Mouse (Mus musculus) thymus, adult 2 months (tissue): Measurements from ENCODE around the gene Gm5129. TPM values are rescaled to one million over a fixed set of nuclear protein-coding genes. Genes with fewer than 3 reads are reported as not detected.

ENCODE experiments used
- DNase-seq: peaks from one replicate; pipeline ENCODE4 v3.0.0; 2021
- H3K27ac ChIP-seq: fragments of 200-500 bp; 2 replicates; pipeline ENCODE4 v1.5.1; 2012; ENCODE audit warnings: low read length, control low read depth; ENCODE audit not compliant: control insufficient read depth, insufficient read depth
- H3K27me3 ChIP-seq: fragments of 200-500 bp; 2 replicates; pipeline ENCODE4 v1.6.1; 2012; ENCODE audit warnings: mild to moderate bottlenecking, low read length, moderate library complexity, mixed read lengths; ENCODE audit not compliant: control insufficient read depth, insufficient read depth
- H3K36me3 ChIP-seq: fragments of 200-500 bp; 2 replicates; pipeline ENCODE4 v1.6.1; 2012; ENCODE audit warnings: mild to moderate bottlenecking, low read length, moderate library complexity; ENCODE audit not compliant: control insufficient read depth, insufficient read depth
- H3K4me1 ChIP-seq: fragments of 200-500 bp; replicated peaks from 2 replicates; pipeline ENCODE4 v1.6.1; 2012; ENCODE audit warnings: low read length; ENCODE audit not compliant: control insufficient read depth, insufficient read depth
- H3K4me3 ChIP-seq: fragments of 200-500 bp; 2 replicates; pipeline ENCODE4 v1.5.1; 2012; ENCODE audit warnings: mild to moderate bottlenecking, low read length, control low read depth, moderate library complexity; ENCODE audit not compliant: control insufficient read depth, insufficient read depth
- CTCF ChIP-seq: fragments of 200-500 bp; IDR thresholded peaks from 2 replicates; pipeline ENCODE4 v1.5.1; 2012; ENCODE audit warnings: mild to moderate bottlenecking, control low read depth, low read length, moderate library complexity, borderline replicate concordance; ENCODE audit not compliant: control insufficient read depth, poor library complexity, insufficient read depth; ENCODE audit errors: extremely low read depth
- POLR2A ChIP-seq: fragments of 200-500 bp; IDR thresholded peaks from 2 replicates; pipeline ENCODE4 v1.6.1; 2012; ENCODE audit warnings: mild to moderate bottlenecking, low read length, control low read depth, moderate library complexity; ENCODE audit not compliant: control insufficient read depth, poor library complexity, insufficient read depth; ENCODE audit errors: extremely low read depth
- WGBS: fragments of 180-500 bp; shearing (Covaris S2); methylation state at CpG from one replicate; pipeline ENCODE4 v1.1.7; 2018; 5-methylcytosine and 5-hydroxymethylcytosine counted together
- polyA plus RNA-seq: library from polyadenylated mRNA; depleted of rRNA; stranded (reverse); fragments of >200 nt; gene quantifications from 2 replicates; pipeline ENCODE4 v1.2.3, GENCODE M21; 2012

Gm5129 gene
- polyA plus RNA-seq, 1 experiment = 1.3 TPM

DNA sequence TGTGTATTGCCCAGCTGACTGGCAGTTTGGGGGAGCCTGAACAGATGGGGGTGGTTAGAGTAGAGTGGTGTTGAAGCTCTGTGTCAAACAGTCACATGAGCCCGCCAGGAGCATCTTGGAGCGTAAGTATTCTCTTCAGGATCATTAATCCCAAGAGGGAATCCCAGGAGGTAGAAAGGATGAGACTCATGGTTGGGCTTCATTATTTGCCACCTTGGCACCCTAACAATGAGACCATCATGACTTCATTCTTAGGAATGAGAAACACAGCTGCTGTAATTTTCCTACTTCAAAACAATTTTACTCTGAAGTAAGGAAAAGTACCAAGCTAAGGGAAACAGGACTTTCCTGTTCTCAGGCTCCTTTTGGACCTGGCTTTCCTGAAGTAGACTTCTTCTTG lies 10.4 kb downstream of the Gm5129 start:
- WGBS = 95% methylated on average over 2 of the region's 2 CpGs
- H3K27me3 ChIP-seq = no peaks in the 10 kb centered on the region
- TF ChIP-seq CTCF (no peak), POLR2A (no peak)
- no peaks in the 10 kb centered on the region for H3K4me1 ChIP-seq
- H3K4me3 ChIP-seq = no peak overlapping the region
- no peak for DNase-seq
- no peaks in the 10 kb centered on the region for H3K36me3 ChIP-seq
- no peak overlapping the region for H3K27ac ChIP-seq

DNA sequence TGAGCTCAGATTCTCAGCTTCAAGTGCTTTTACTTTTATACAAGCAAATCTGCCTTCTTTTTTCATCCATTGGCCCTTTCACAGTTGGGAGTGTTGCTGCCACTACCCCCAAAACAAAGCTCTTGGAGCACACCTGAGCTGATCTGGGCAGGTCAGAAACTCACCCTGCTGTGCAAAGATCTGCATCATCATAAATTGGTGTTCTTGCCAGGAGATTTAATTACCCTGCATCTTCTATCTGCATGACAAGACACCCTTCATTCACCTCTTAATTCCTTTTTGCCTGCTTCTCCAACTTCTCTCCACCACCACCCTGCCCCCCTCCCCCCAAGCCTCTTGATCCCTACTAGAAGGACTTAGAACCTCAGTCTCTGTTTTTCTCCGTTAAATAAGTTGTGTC lies 14.6 kb downstream of the Gm5129 start:
- H3K27me3 ChIP-seq = no peaks in the 10 kb centered on the region
- no peak overlapping the region for H3K27ac ChIP-seq
- no peak for TF ChIP-seq POLR2A
- TF ChIP-seq CTCF = no peak
- 53% methylated on average over 1 of the region's 1 CpGs for WGBS
- no peaks in the 10 kb centered on the region for H3K4me1 ChIP-seq
- DNase-seq = no peak
- no peak overlapping the region for H3K4me3 ChIP-seq
- H3K36me3 ChIP-seq = no peaks in the 10 kb centered on the region

DNA sequence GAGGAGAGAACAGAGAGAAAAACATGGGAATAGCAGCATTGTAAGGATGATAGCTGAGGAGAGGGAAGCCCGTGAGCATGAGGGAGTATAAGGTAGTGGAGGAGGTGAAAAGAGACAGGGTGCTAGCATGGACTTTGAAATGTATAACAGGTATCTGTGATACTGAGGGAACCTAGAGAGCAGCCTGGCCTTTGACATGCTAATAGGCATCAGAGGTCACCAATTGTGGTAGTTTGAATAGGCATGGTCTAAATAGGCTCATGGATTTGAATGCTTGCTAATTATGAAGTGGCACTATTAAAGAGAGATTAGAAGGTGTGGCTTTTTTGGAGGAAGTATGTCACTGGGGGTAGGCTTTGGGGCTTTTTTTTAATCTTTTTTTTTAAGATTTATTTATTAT lies 22.8 kb downstream of the Gm5129 start:
- TF ChIP-seq POLR2A (no peak), CTCF (no peak)
- no peak overlapping the region for H3K27ac ChIP-seq
- WGBS = 78% methylated on average over 1 of the region's 1 CpGs
- no peaks in the 10 kb centered on the region for H3K36me3 ChIP-seq
- no peaks in the 10 kb centered on the region for H3K27me3 ChIP-seq
- no peak for DNase-seq
- no peak overlapping the region for H3K4me3 ChIP-seq
- no peaks in the 10 kb centered on the region for H3K4me1 ChIP-seq

DNA sequence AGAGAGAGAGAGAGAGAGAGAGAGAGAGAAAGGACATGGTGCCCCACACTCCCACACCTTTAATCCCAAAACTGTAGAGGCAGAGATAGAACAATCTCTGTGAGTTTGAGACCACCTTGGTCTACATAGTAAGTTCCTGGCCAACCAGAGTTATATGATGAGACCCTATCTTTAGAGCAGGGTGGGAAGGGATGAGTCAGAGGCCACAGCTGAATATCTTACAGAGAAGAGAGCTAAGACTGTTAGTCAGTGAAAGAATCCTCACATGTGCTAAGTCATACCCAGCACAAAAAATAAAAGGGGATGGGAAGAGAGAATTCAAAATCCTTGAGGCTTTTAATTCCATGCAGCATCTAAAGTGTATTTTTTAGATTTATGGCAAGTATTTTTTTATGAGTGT lies 24.1 kb downstream of the Gm5129 start:
- Histone ChIP-seq H3K27ac (no peak overlapping the region), H3K4me1 (no peaks in the 10 kb centered on the region), H3K36me3 (no peaks in the 10 kb centered on the region), H3K27me3 (no peaks in the 10 kb centered on the region), H3K4me3 (no peak overlapping the region)
- TF ChIP-seq POLR2A (no peak), CTCF (no peak)
- no peak for DNase-seq

DNA sequence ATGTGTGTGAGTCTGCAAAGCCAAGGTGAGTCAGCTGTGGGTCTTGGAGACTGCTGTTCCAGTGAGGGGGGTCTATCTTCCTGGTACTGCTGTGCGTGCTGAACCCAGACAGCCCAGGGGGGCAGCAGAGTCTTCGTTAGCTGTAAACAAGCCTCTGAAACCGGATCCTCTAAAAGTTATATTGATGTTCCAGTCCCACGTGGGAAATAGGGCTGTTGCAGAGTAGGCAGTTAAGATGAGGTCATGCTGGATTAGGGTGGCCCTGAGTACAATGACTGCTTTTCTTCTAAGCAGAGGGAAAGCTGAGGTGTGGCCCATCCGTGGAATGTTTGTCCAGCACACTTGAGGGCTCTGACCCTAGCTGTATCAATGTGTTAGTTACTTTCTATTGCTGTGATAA lies 27.5 kb downstream of the Gm5129 start:
- H3K36me3 ChIP-seq = no peaks in the 10 kb centered on the region
- no peak overlapping the region for H3K4me3 ChIP-seq
- no peak for DNase-seq
- no peak overlapping the region for H3K27ac ChIP-seq
- no peaks in the 10 kb centered on the region for H3K4me1 ChIP-seq
- TF ChIP-seq CTCF (no peak), POLR2A (no peak)
- no peaks in the 10 kb centered on the region for H3K27me3 ChIP-seq
- WGBS = 47% methylated on average over 5 of the region's 5 CpGs

DNA sequence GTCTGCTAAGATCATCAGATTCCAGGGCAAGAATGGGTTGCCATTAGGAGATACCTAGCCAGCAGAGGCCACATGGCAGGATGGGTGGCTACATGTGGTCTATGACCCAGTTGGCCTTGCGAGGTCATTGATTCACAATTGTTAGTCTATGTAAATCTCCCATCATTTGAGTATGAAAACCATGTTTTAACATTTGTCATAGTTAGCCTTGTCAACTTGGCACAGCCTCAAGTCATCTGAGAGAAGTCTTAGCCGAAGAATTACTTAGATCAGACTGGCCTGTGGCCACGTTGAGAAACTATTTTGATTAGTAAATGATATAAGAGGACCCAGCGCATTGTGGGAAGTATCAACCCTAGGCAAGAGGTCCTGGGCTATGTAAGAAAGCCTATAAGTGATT lies 28.5 kb downstream of the Gm5129 start:
- TF ChIP-seq CTCF (no peak), POLR2A (no peak)
- Histone ChIP-seq H3K4me3 (no peak overlapping the region), H3K27ac (no peak overlapping the region), H3K27me3 (no peaks in the 10 kb centered on the region), H3K36me3 (no peaks in the 10 kb centered on the region), H3K4me1 (no peaks in the 10 kb centered on the region)
- 93% methylated on average over 4 of the region's 4 CpGs for WGBS
- DNase-seq = no peak

DNA sequence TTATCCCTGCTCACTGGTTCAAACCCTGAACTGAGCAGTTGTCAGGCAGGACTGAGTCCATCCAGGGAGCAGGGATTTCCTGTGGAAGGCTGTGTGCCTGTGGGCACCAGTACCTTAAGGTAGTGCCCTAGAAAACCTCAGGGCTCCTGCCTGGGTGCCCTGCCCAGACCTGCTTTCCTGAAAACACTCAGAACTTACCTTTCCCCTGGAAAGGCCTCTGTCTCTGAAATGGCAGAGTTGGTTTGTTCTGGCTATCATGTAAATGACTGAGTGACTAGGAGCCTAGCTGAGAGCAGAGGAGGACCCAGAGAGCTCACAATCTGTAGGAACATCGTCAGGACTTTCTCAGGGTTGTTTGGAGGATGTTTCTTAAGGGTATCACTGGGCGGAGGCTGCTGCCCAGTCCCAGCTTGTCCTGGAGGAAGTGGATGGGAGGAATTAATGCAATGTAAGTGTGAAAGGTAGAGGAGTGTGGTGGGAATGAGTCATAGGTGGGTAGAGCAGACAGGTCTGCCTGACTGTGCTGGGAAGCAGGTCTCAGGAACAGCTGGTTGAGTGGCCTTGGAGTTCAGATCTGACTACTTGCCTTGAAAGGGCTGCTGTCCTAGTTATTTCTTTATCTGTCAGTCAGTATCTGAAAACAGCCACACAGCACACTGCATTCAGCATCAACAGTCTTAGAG lies 36.1 kb downstream of the Gm5129 start:
- TF ChIP-seq POLR2A (no peak), CTCF (no peak)
- DNase-seq = no peak
- H3K27ac ChIP-seq = no peak overlapping the region
- no peaks in the 10 kb centered on the region for H3K4me1 ChIP-seq
- H3K36me3 ChIP-seq = no peaks in the 10 kb centered on the region
- no peaks in the 10 kb centered on the region for H3K27me3 ChIP-seq
- H3K4me3 ChIP-seq = no peak overlapping the region
- WGBS = 92% methylated on average over 2 of the region's 2 CpGs
